Mouse (Mus musculus) bone marrow macrophage, adult 2 months (primary cell): ENCODE results near the gene Plaur.

Experiments
- CTCF ChIP-seq: IDR thresholded peaks from 2 replicates; pipeline ENCODE4 v1.5.1; 2012; ENCODE audit warnings: low read depth, mild to moderate bottlenecking, low read length, moderate library complexity
- POLR2A ChIP-seq: IDR thresholded peaks from 2 replicates; pipeline ENCODE4 v1.6.1; 2012; ENCODE audit warnings: mild to moderate bottlenecking, low read depth, low read length, borderline replicate concordance

DNA sequence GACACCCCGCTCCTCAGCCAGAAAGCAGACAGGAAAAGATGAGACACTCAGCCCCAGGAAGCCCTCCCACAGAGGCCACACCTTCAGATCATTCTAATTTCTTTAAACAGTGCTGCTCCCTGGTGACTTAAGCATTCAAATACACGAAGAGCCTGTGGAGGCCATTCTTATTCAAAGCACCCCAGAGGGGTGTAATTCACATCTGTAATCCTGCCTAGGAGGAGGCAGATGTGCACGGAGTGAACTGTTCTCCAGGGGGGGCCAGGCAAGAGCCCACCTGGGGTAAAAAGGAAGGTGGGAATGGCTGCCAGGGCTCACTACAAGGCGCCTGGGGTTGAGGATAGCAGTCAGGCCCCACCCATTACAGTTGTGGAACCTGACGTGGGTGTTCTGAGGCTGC, 54.8 kb downstream of the Plaur start:
- TF ChIP-seq CTCF, result no peak
- no peak for TF ChIP-seq POLR2A
